Mouse (Mus musculus) lung, adult 2 months (tissue): ENCODE measurements at regions not wholly inside any gene's neighbourhood (a gene's known extent, or its start where the extent isn't known, plus 50 kb on each side); places are given as distances from the start of the nearest gene placed in this dataset.

Source experiments
- CTCF ChIP-seq: fragments of 200-500 bp; IDR thresholded peaks from 2 replicates; pipeline ENCODE4 v1.5.1; 2011; ENCODE audit warnings: mild to moderate bottlenecking, low read length, control low read depth; ENCODE audit not compliant: insufficient read depth
- POLR2A ChIP-seq: fragments of 200-500 bp; IDR thresholded peaks from 2 replicates; pipeline ENCODE4 v1.6.1; 2011; ENCODE audit warnings: low read depth, mild to moderate bottlenecking, control low read depth, low read length, borderline replicate concordance; ENCODE audit errors: extremely low read depth

DNA sequence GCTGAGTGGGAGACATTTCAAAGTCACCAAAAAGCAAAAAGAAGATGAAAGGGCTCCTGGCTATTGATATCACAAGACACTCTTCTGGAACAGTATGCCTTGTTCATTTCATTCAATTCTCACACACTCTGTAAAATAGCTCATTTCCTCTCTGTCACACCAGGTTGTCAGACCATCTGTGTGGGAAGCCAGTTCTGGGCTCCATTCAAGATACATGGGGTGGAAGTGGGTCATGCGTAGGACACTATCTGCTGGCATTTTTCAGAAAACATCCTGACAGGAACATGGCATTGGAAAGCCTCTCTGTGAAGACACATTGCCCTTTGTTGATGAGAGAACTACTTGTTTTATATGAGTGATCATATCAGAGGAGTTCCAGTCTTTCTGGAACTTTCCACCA lies 162.1 kb upstream of the Rag2 start:
- no peak for TF ChIP-seq CTCF
- TF ChIP-seq POLR2A: no peak
